Mouse (Mus musculus): ENCODE results near the gene Ascl5. TPM values are rescaled to one million over a fixed set of nuclear protein-coding genes. Genes with fewer than 3 reads are reported as not detected.

Ascl5 gene
- total RNA-seq, 1 experiment from 2014 or later, result not detected

- ATAC-seq (ENCODE audit: extremely low read depth, insufficient number of reproducible peaks, low FRiP score, poor library complexity, severe bottlenecking), result no peak
Observed at GRCm38 (mm10) chr1:136047432-136047831, 3.2 kb upstream of the Ascl5 start.

- ATAC-seq (ENCODE audit: extremely low read depth, insufficient number of reproducible peaks, low FRiP score, poor library complexity, severe bottlenecking), result no peak
Observed at GRCm38 (mm10) chr1:136047894-136048293, 2.7 kb upstream of the Ascl5 start.

- ATAC-seq (ENCODE audit: extremely low read depth, insufficient number of reproducible peaks, low FRiP score, poor library complexity, severe bottlenecking), result no peak
Observed at GRCm38 (mm10) chr1:136051013-136051315, 360 bp downstream of the Ascl5 start.

GRCm38 (mm10) chr1:136051465-136051864, 861 bp downstream of the Ascl5 start:
- ATAC-seq (ENCODE audit: extremely low read depth, insufficient number of reproducible peaks, low FRiP score, poor library complexity, severe bottlenecking), result no peak

GRCm38 (mm10) chr1:136052547-136052946, 1.9 kb downstream of the Ascl5 start, which contains the start of gene Cacna1s:
Gene Cacna1s (plus strand): TSS chr1:136052750.
- no peak for ATAC-seq (ENCODE audit: extremely low read depth, insufficient number of reproducible peaks, low FRiP score, poor library complexity, severe bottlenecking)

- no peak for ATAC-seq (ENCODE audit: extremely low read depth, insufficient number of reproducible peaks, low FRiP score, poor library complexity, severe bottlenecking)
Observed at GRCm38 (mm10) chr1:136055771-136056170, 5.2 kb downstream of the Ascl5 start.

- no peak for ATAC-seq (ENCODE audit: extremely low read depth, insufficient number of reproducible peaks, low FRiP score, poor library complexity, severe bottlenecking)
Observed at GRCm38 (mm10) chr1:136058594-136058993, 8.0 kb downstream of the Ascl5 start.

GRCm38 (mm10) chr1:136061041-136061789, 10.6 kb downstream of the Ascl5 start:
- no peak for ATAC-seq (ENCODE audit: extremely low read depth, insufficient number of reproducible peaks, low FRiP score, poor library complexity, severe bottlenecking)

GRCm38 (mm10) chr1:136061790-136062141, 11.2 kb downstream of the Ascl5 start:
- ATAC-seq (ENCODE audit: extremely low read depth, insufficient number of reproducible peaks, low FRiP score, poor library complexity, severe bottlenecking), result no peak

- no peak for ATAC-seq (ENCODE audit: extremely low read depth, insufficient number of reproducible peaks, low FRiP score, poor library complexity, severe bottlenecking)
Observed at GRCm38 (mm10) chr1:136063991-136064390, 13.4 kb downstream of the Ascl5 start.

GRCm38 (mm10) chr1:136066621-136067020, 16.0 kb downstream of the Ascl5 start:
- ATAC-seq (ENCODE audit: extremely low read depth, insufficient number of reproducible peaks, low FRiP score, poor library complexity, severe bottlenecking), result no peak

GRCm38 (mm10) chr1:136067579-136067978, 17.0 kb downstream of the Ascl5 start:
- ATAC-seq (ENCODE audit: extremely low read depth, insufficient number of reproducible peaks, low FRiP score, poor library complexity, severe bottlenecking), result no peak

- peak; percentile 16; the same call in 1 of the 2 replicates for ATAC-seq (ENCODE audit: extremely low read depth, insufficient number of reproducible peaks, low FRiP score, poor library complexity, severe bottlenecking)
Observed at GRCm38 (mm10) chr1:136076086-136076485, 25.5 kb downstream of the Ascl5 start.

- ATAC-seq (ENCODE audit: extremely low read depth, insufficient number of reproducible peaks, low FRiP score, poor library complexity, severe bottlenecking), result no peak
Observed at GRCm38 (mm10) chr1:136077656-136078055, 27.1 kb downstream of the Ascl5 start.

- no peak for ATAC-seq (ENCODE audit: extremely low read depth, insufficient number of reproducible peaks, low FRiP score, poor library complexity, severe bottlenecking)
Observed at GRCm38 (mm10) chr1:136081161-136081560, 30.6 kb downstream of the Ascl5 start.

GRCm38 (mm10) chr1:136085988-136086685, 35.5 kb downstream of the Ascl5 start:
- ATAC-seq (ENCODE audit: extremely low read depth, insufficient number of reproducible peaks, low FRiP score, poor library complexity, severe bottlenecking), result no peak

- no peak for ATAC-seq (ENCODE audit: extremely low read depth, insufficient number of reproducible peaks, low FRiP score, poor library complexity, severe bottlenecking)
Observed at GRCm38 (mm10) chr1:136089368-136090165, 39.0 kb downstream of the Ascl5 start.

- no peak for ATAC-seq (ENCODE audit: extremely low read depth, insufficient number of reproducible peaks, low FRiP score, poor library complexity, severe bottlenecking)
Observed at GRCm38 (mm10) chr1:136093726-136094125, 43.1 kb downstream of the Ascl5 start.

- no peak for ATAC-seq (ENCODE audit: extremely low read depth, insufficient number of reproducible peaks, low FRiP score, poor library complexity, severe bottlenecking)
Observed at GRCm38 (mm10) chr1:136094807-136095206, 44.2 kb downstream of the Ascl5 start.

Data from neutrophil, adult 5-6 weeks (primary cell).